Mouse (Mus musculus) intestine, embryonic 14.5 days (tissue): Measurements from ENCODE around the gene Clip1. TPM values are rescaled to one million over a fixed set of nuclear protein-coding genes. Genes with fewer than 3 reads are reported as not detected.

Source experiments
- ATAC-seq: fragments of 200-750 bp; cut with Nextera tagmentation; replicated peaks from 2 replicates; pipeline ENCODE4 v1.8.0; 2017; ENCODE audit warnings: low read depth, moderate number of reproducible peaks, moderate TSS enrichment, moderate library complexity; ENCODE audit not compliant: low FRiP score, low TSS enrichment
- DNase-seq: peaks from one replicate; pipeline ENCODE4 v3.0.0-alpha.2; 2018; ENCODE audit warnings: low spot score
- H3K27ac ChIP-seq: fragments of 300-500 bp; sonication (generic); 2 replicates; pipeline ENCODE4 v1.5.1; 2014; ENCODE audit warnings: low read depth, mild to moderate bottlenecking, control low read depth
- H3K27me3 ChIP-seq: fragments of 300-500 bp; sonication (generic); replicated peaks from 2 replicates; pipeline ENCODE4 v1.6.1; 2014; ENCODE audit warnings: low read length, control low read depth; ENCODE audit not compliant: control insufficient read depth, insufficient read depth
- H3K36me3 ChIP-seq: fragments of 300-500 bp; sonication (generic); 2 replicates; pipeline ENCODE4 v1.6.1; 2014; ENCODE audit warnings: low read length, control low read depth; ENCODE audit not compliant: control insufficient read depth, insufficient read depth
- H3K4me1 ChIP-seq: fragments of 300-500 bp; sonication (generic); replicated peaks from 2 replicates; pipeline ENCODE4 v1.6.1; 2014; ENCODE audit warnings: low read length, control low read depth, mixed read lengths; ENCODE audit not compliant: control insufficient read depth, insufficient read depth
- H3K4me2 ChIP-seq: fragments of 300-500 bp; sonication (generic); 2 replicates; pipeline ENCODE4 v1.6.1; 2014; ENCODE audit warnings: low read length
- H3K4me3 ChIP-seq: fragments of 300-500 bp; sonication (generic); 2 replicates; pipeline ENCODE4 v1.5.1; 2014; ENCODE audit warnings: low read depth, low read length, control low read depth, mixed read lengths
- H3K9ac ChIP-seq: fragments of 300-500 bp; sonication (generic); 2 replicates; pipeline ENCODE4 v1.6.1; 2014; ENCODE audit warnings: mild to moderate bottlenecking, low read length
- H3K9me3 ChIP-seq: fragments of 300-500 bp; sonication (generic); 2 replicates; pipeline ENCODE4 v1.6.1; 2016; ENCODE audit warnings: low read length, control low read depth; ENCODE audit not compliant: control insufficient read depth
- WGBS: fragments of 180-500 bp; shearing (Covaris S2); extraction: QIAGEN DNeasy Blood & Tissue Kit; methylation state at CpG from one replicate; pipeline ENCODE4 v1.1.7; 2014; 5-methylcytosine and 5-hydroxymethylcytosine counted together
- polyA plus RNA-seq: library from polyadenylated mRNA; unstranded; fragments of >200 nt; fragmentation: Nextera tagmentation; extraction: Ambion mirVana; gene quantifications from 2 replicates; pipeline ENCODE4 v1.2.1, GENCODE M21; 2014

Gene Clip1
- polyA plus RNA-seq, 1 experiment from 2014 or later, result 30.1 TPM

- ATAC-seq (peak; percentile 90), DNase-seq (peak; percentile 99)
- H3K27me3 ChIP-seq, result no peaks in the 10 kb centered on the region
- H3K4me3 ChIP-seq, result peak within 1 kb of the TSS; percentile 94
- peak within 1 kb of the TSS; percentile 72 for H3K9ac ChIP-seq
- 0 out of 2 replicates have a peak within 1 kb of the TSS, but pooled peaks have one; percentile 33 for H3K27ac ChIP-seq
- no peaks in the 10 kb centered on the region for H3K9me3 ChIP-seq
- H3K36me3 ChIP-seq, result peaks cover 33% of the 10 kb centered on the region
- peak within 1 kb of the TSS; percentile 64 for H3K4me2 ChIP-seq
- H3K4me1 ChIP-seq, result peaks cover 6% of the 10 kb centered on the region; the same call in 1 of the 2 replicates
- WGBS, result under 1% methylated on average over 54 of the region's 54 CpGs
Measured at GRCm38 (mm10) chr5:123572357-123573186, 111.8 kb downstream of the Clip1 start, which contains the start of gene Vps33a. TSS of gene Vps33a (minus strand) at chr5:123573038.

GRCm38 (mm10) chr5:123561128-123561527 is 123.3 kb downstream of the Clip1 start:
- ATAC-seq (no peak), DNase-seq (no peak)
- Histone ChIP-seq H3K27me3 (no peaks in the 10 kb centered on the region), H3K9ac (no peak overlapping the region), H3K4me1 (no peaks in the 10 kb centered on the region), H3K36me3 (peaks cover 67% of the 10 kb centered on the region), H3K4me3 (no peak overlapping the region), H3K27ac (no peak overlapping the region), H3K9me3 (no peaks in the 10 kb centered on the region), H3K4me2 (no peak overlapping the region)
- WGBS, result 95% methylated on average over 11 of the region's 11 CpGs

- ATAC-seq (no peak), DNase-seq (no peak)
- H3K9ac ChIP-seq, result no peak overlapping the region
- H3K27me3 ChIP-seq, result no peaks in the 10 kb centered on the region
- no peak overlapping the region for H3K4me3 ChIP-seq
- WGBS, result 88% methylated on average over 8 of the region's 8 CpGs
- H3K4me1 ChIP-seq, result no peaks in the 10 kb centered on the region
- peaks cover 58% of the 10 kb centered on the region for H3K36me3 ChIP-seq
- H3K27ac ChIP-seq, result no peak overlapping the region
- no peak overlapping the region for H3K4me2 ChIP-seq
- no peaks in the 10 kb centered on the region for H3K9me3 ChIP-seq
Measured at GRCm38 (mm10) chr5:123559588-123559987, 124.8 kb downstream of the Clip1 start.

- WGBS, result 72% methylated on average over 2 of the region's 2 CpGs
- ATAC-seq (no peak), DNase-seq (no peak)
- peaks cover 36% of the 10 kb centered on the region for H3K36me3 ChIP-seq
- H3K27ac ChIP-seq, result no peak overlapping the region
- H3K9me3 ChIP-seq, result no peaks in the 10 kb centered on the region
- no peak overlapping the region for H3K4me3 ChIP-seq
- no peaks in the 10 kb centered on the region for H3K4me1 ChIP-seq
- no peaks in the 10 kb centered on the region for H3K27me3 ChIP-seq
- H3K9ac ChIP-seq, result no peak overlapping the region
- no peak overlapping the region for H3K4me2 ChIP-seq
Measured at GRCm38 (mm10) chr5:123556451-123556850, 128.0 kb downstream of the Clip1 start.

GRCm38 (mm10) chr5:123555693-123556092 is 128.7 kb downstream of the Clip1 start:
- Histone ChIP-seq H3K36me3 (peaks cover 36% of the 10 kb centered on the region), H3K4me2 (no peak overlapping the region), H3K4me1 (no peaks in the 10 kb centered on the region), H3K27me3 (no peaks in the 10 kb centered on the region), H3K27ac (no peak overlapping the region), H3K9me3 (no peaks in the 10 kb centered on the region), H3K9ac (no peak overlapping the region), H3K4me3 (no peak overlapping the region)
- 90% methylated on average over 7 of the region's 7 CpGs for WGBS
- DNase-seq (no peak), ATAC-seq (no peak)

- H3K4me3 ChIP-seq, result no peak overlapping the region
- peaks cover 77% of the 10 kb centered on the region for H3K36me3 ChIP-seq
- H3K27me3 ChIP-seq, result no peaks in the 10 kb centered on the region
- H3K4me1 ChIP-seq, result no peaks in the 10 kb centered on the region
- DNase-seq (no peak), ATAC-seq (no peak)
- H3K9ac ChIP-seq, result no peak overlapping the region
- H3K9me3 ChIP-seq, result no peaks in the 10 kb centered on the region
- H3K27ac ChIP-seq, result no peak overlapping the region
- 93% methylated on average over 10 of the region's 10 CpGs for WGBS
- no peak overlapping the region for H3K4me2 ChIP-seq
Measured at GRCm38 (mm10) chr5:123533801-123534200, 150.6 kb downstream of the Clip1 start.

GRCm38 (mm10) chr5:123530056-123530455 is 154.4 kb downstream of the Clip1 start:
- Histone ChIP-seq H3K9me3 (no peaks in the 10 kb centered on the region), H3K36me3 (peaks cover 69% of the 10 kb centered on the region), H3K27me3 (no peaks in the 10 kb centered on the region), H3K4me2 (no peak overlapping the region), H3K9ac (no peak overlapping the region), H3K27ac (no peak overlapping the region), H3K4me3 (no peak overlapping the region), H3K4me1 (no peaks in the 10 kb centered on the region)
- WGBS, result 87% methylated on average over 8 of the region's 8 CpGs
- no peak for ATAC-seq
- no peak for DNase-seq

- WGBS, result 73% methylated on average over 7 of the region's 7 CpGs
Measured at GRCm38 (mm10) chr5:123528641-123529040, 155.8 kb downstream of the Clip1 start.

More at GRCm38 (mm10) chr5:123528641-123529040, 155.8 kb downstream of the Clip1 start:
- H3K4me2 ChIP-seq, result no peak overlapping the region
- peaks cover 56% of the 10 kb centered on the region for H3K36me3 ChIP-seq
- H3K27ac ChIP-seq, result no peak overlapping the region
- no peaks in the 10 kb centered on the region for H3K27me3 ChIP-seq
- no peak overlapping the region for H3K9ac ChIP-seq
- no peaks in the 10 kb centered on the region for H3K9me3 ChIP-seq
- DNase-seq, result no peak
- ATAC-seq, result no peak
- H3K4me3 ChIP-seq, result no peak overlapping the region
- 0 out of 2 replicates have a peak, but pooled peaks cover 2% of the 10 kb centered on the region for H3K4me1 ChIP-seq
